Mouse (Mus musculus): ENCODE results near the gene Cobl.

Gene Cobl

GRCm38 (mm10) chr11:12376628-12377027, 88.1 kb downstream of the Cobl start:
- DNase-seq = no peak

- DNase-seq = peak; percentile 75 to 86
These were observed 91.4 kb downstream of the Cobl start for GRCm38 (mm10) chr11:12373106-12374098.

- no peak for DNase-seq
These were observed 93.8 kb downstream of the Cobl start for GRCm38 (mm10) chr11:12370957-12371356.

- no peak for DNase-seq
These were observed 97.2 kb downstream of the Cobl start for GRCm38 (mm10) chr11:12367426-12368178.

- DNase-seq = peak; percentile 8 to 12
These were observed 105.3 kb downstream of the Cobl start for GRCm38 (mm10) chr11:12359336-12360000.

GRCm38 (mm10) chr11:12358602-12359001, 106.2 kb downstream of the Cobl start:
- DNase-seq = no peak

- DNase-seq = no peak
These were observed 109.1 kb downstream of the Cobl start for GRCm38 (mm10) chr11:12355681-12356080.

- DNase-seq = no peak
These were observed 113.7 kb downstream of the Cobl start for GRCm38 (mm10) chr11:12350986-12351546.

GRCm38 (mm10) chr11:12350086-12350485, 114.7 kb downstream of the Cobl start:
- DNase-seq = no peak

- DNase-seq = no peak
These were observed 118.3 kb downstream of the Cobl start for GRCm38 (mm10) chr11:12346486-12346885.

- no peak for DNase-seq
These were observed 121.1 kb downstream of the Cobl start for GRCm38 (mm10) chr11:12343686-12344085.

- DNase-seq = no peak
These were observed 124.1 kb downstream of the Cobl start for GRCm38 (mm10) chr11:12340697-12341096.

- DNase-seq = peak in 1 of 2 experiments; percentile 6
These were observed 128.6 kb downstream of the Cobl start for GRCm38 (mm10) chr11:12336145-12336544.

- DNase-seq = peak in 1 of 2 experiments; percentile 7
These were observed 132.8 kb downstream of the Cobl start for GRCm38 (mm10) chr11:12331997-12332396.

GRCm38 (mm10) chr11:12321445-12321844, 143.3 kb downstream of the Cobl start:
- DNase-seq = no peak

- DNase-seq = peak; percentile 49 to 62
These were observed 145.4 kb downstream of the Cobl start for GRCm38 (mm10) chr11:12319318-12319717.

GRCm38 (mm10) chr11:12315670-12316069, 149.1 kb downstream of the Cobl start:
- no peak for DNase-seq

- DNase-seq = peak in 1 of 2 experiments; percentile 39
These were observed 150.3 kb downstream of the Cobl start for GRCm38 (mm10) chr11:12314278-12315043.

- DNase-seq = no peak
These were observed 153.3 kb downstream of the Cobl start for GRCm38 (mm10) chr11:12311419-12311818.

GRCm38 (mm10) chr11:12309423-12310023, 155.2 kb downstream of the Cobl start:
- DNase-seq = no peak

GRCm38 (mm10) chr11:12304879-12305278, 159.9 kb downstream of the Cobl start:
- no peak for DNase-seq
